Mouse (Mus musculus): Measurements from ENCODE around the gene Yaf2.

GRCm38 (mm10) chr15:93368558-93368957 lies 31.8 kb upstream of the Yaf2 start:
- TF ChIP-seq CTCF (IDR thresholded peaks at IDR 0.05; ENCODE audit: low read depth) (no peak), EP300 (IDR thresholded peaks at IDR 0.05; ENCODE audit: low read depth) (no peak)

Data from liver, postnatal 0 days (tissue).